Comparison of ENCODE assay signal across 8 mouse cellular contexts in genomic region chr3:96414951-96415327, GRCm38 (mm10). TPM values are rescaled to one million over a fixed set of nuclear protein-coding genes. Genes with fewer than 3 reads are reported as not detected.
DNase-seq lines count a peak whose midpoint lies in the region; ATAC-seq lines count a peak whose summit lies in the region.
"Had no signal": no experiment of that assay in that cellular context is flagged by ENCODE, and none has a peak within 500 bp of the region (broad histone marks: within the 10 kb centered on the region; RNA-seq: fewer than 3 reads in every experiment).

No protein-coding gene starts in this region.

- H3K27me3 ChIP-seq in lung, embryonic 16.5 days (ENCODE audit: control insufficient read depth, insufficient read depth, low read depth, low read length): peaks cover 9% of the 10 kb centered on the region; the same call in 1 of the 2 replicates
- peaks cover 15% of the 10 kb centered on the region for H3K27me3 ChIP-seq in forebrain, embryonic 15.5 days
- H3K27me3 ChIP-seq in liver, embryonic 13.5 days: peaks cover 12% of the 10 kb centered on the region
- H3K27me3 ChIP-seq in stomach, embryonic 16.5 days (ENCODE audit: control insufficient read depth, insufficient read depth, low read length): peaks cover 6% of the 10 kb centered on the region

- H3K27ac ChIP-seq in lung, embryonic 16.5 days (ENCODE audit: low read length): no peak overlapping the region
- H3K27ac ChIP-seq in forebrain, embryonic 15.5 days (replicated peaks): no peak overlapping the region
- no peak overlapping the region for H3K27ac ChIP-seq in liver, embryonic 13.5 days
- no peak overlapping the region for H3K27ac ChIP-seq in stomach, embryonic 16.5 days (ENCODE audit: low read length)

- no peaks in the 10 kb centered on the region for H3K9me3 ChIP-seq in lung, embryonic 16.5 days (ENCODE audit: control insufficient read depth, low read length)
- H3K9me3 ChIP-seq in forebrain, embryonic 15.5 days: no peaks in the 10 kb centered on the region
- H3K9me3 ChIP-seq in liver, embryonic 13.5 days (replicated peaks): no peaks in the 10 kb centered on the region
- H3K9me3 ChIP-seq in stomach, embryonic 16.5 days (replicated peaks; ENCODE audit: control insufficient read depth, low read length): no peaks in the 10 kb centered on the region

- ATAC-seq in lung, embryonic 16.5 days (ENCODE audit: low read depth): no peak
- ATAC-seq in forebrain, embryonic 15.5 days (replicated peaks): no peak
- ATAC-seq in liver, embryonic 13.5 days (ENCODE audit: low read depth): no peak
- ATAC-seq in stomach, embryonic 16.5 days (ENCODE audit: insufficient read depth, low FRiP score): no peak

- H3K4me1 ChIP-seq in lung, embryonic 16.5 days (replicated peaks; ENCODE audit: control insufficient read depth, insufficient read depth, low read length): peaks cover 4% of the 10 kb centered on the region
- peaks cover 7% of the 10 kb centered on the region; the same call in 1 of the 2 replicates for H3K4me1 ChIP-seq in forebrain, embryonic 15.5 days
- peaks cover 42% of the 10 kb centered on the region for H3K4me1 ChIP-seq in liver, embryonic 13.5 days (replicated peaks)
- H3K4me1 ChIP-seq in stomach, embryonic 16.5 days (ENCODE audit: control insufficient read depth, insufficient read depth, low read length): peaks cover 4% of the 10 kb centered on the region

- H3K4me3 ChIP-seq in lung, embryonic 16.5 days (ENCODE audit: low read length): peak overlapping the region; percentile 74
- peak overlapping the region; percentile 60 for H3K4me3 ChIP-seq in forebrain, embryonic 15.5 days
- peak overlapping the region; percentile 86 for H3K4me3 ChIP-seq in liver, embryonic 13.5 days (replicated peaks)
- peak overlapping the region; percentile 70 for H3K4me3 ChIP-seq in stomach, embryonic 16.5 days (replicated peaks; ENCODE audit: low read length)

- no peak overlapping the region for H3K9ac ChIP-seq in lung, embryonic 16.5 days (ENCODE audit: low read length)
- no peak overlapping the region for H3K9ac ChIP-seq in forebrain, embryonic 15.5 days (replicated peaks)
- peak overlapping the region; percentile 91 for H3K9ac ChIP-seq in liver, embryonic 13.5 days
- H3K9ac ChIP-seq in stomach, embryonic 16.5 days (ENCODE audit: low read length): no peak overlapping the region

- no peaks in the 10 kb centered on the region for H3K36me3 ChIP-seq in lung, embryonic 16.5 days (ENCODE audit: control insufficient read depth, insufficient read depth, low read length)
- H3K36me3 ChIP-seq in forebrain, embryonic 15.5 days: no peaks in the 10 kb centered on the region
- no peaks in the 10 kb centered on the region for H3K36me3 ChIP-seq in liver, embryonic 13.5 days
- H3K36me3 ChIP-seq in stomach, embryonic 16.5 days (ENCODE audit: control insufficient read depth, insufficient read depth, low read length): 0 out of 2 replicates have a peak, but pooled peaks cover 2% of the 10 kb centered on the region

- DNase-seq in lung, postnatal 4 days: no peak
- no peak for DNase-seq in liver, embryonic 13.5 days
- no peak for DNase-seq in ovary, postnatal 14 days (ENCODE audit: low spot score)
- DNase-seq in MN1 (ENCODE audit: low spot score): no peak

- peak overlapping the region; percentile 90 for H3K4me2 ChIP-seq in lung, embryonic 16.5 days (ENCODE audit: low read depth, low read length)
- H3K4me2 ChIP-seq in forebrain, embryonic 15.5 days (replicated peaks): peak overlapping the region; percentile 81
- peak overlapping the region; percentile 90 for H3K4me2 ChIP-seq in liver, embryonic 13.5 days
- H3K4me2 ChIP-seq in stomach, embryonic 16.5 days (ENCODE audit: low read depth, low read length): peak overlapping the region; percentile 76

- 39% methylated on average over 7 of the region's 7 CpGs for WGBS in lung, embryonic 16.5 days
- WGBS in forebrain, embryonic 15.5 days: 38% methylated on average over 7 of the region's 7 CpGs
- WGBS in liver, embryonic 13.5 days (ENCODE audit: insufficient replicate concordance): 20% methylated on average over 7 of the region's 7 CpGs
- WGBS in stomach, embryonic 16.5 days: 37% methylated on average over 7 of the region's 7 CpGs

RNA-seq across cellular contexts. Expression of gene BC107364, which starts 37.2 kb away (rescaled TPM):
- 0.30 and 0.34 TPM in 2 replicates for polyA plus RNA-seq in lung, embryonic 16.5 days (2015; fragmentation: Nextera tagmentation; extraction: Ambion mirVana)
- polyA plus RNA-seq in forebrain, embryonic 15.5 days (2015; fragmentation: Nextera tagmentation; extraction: Ambion mirVana): not detected in 2 replicates
- polyA plus RNA-seq in liver, embryonic 13.5 days (2015; fragmentation: Nextera tagmentation; extraction: Ambion mirVana): not detected in 2 replicates
- polyA plus RNA-seq in stomach, embryonic 16.5 days (2015; fragmentation: Nextera tagmentation; extraction: Ambion mirVana): 0.17 and 0.29 TPM in 2 replicates
- polyA plus RNA-seq: adrenal gland, adult 2 months had no signal
